Mouse (Mus musculus): ENCODE data around the gene Adck1.
"Not testable (repeated sequence)": the region's sequence is repeated elsewhere in the genome, so short reads cannot be mapped to it uniquely, and the experiment has no call there.

Gene Adck1

DNA sequence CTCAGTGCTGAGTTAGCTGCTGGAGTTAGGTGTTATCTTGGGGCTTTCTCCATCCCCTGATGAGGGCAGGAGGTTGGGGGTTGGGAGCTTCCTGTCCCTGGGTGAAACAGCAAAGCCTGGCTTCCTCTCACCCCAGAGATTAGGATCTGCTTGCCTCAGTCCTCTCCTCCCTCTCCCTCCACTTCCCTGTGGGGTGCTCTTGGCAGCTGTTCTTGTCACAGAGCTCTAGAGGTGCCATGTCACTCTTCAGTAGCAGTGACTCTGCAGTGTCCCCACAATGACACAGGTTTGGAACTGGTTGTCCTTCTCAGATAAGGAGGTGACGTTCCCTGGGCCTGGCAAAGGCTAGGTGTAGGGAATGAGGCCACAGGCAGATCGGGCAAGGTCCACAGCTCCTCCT, 68.4 kb downstream of the Adck1 start:
- no peak for DNase-seq

DNA sequence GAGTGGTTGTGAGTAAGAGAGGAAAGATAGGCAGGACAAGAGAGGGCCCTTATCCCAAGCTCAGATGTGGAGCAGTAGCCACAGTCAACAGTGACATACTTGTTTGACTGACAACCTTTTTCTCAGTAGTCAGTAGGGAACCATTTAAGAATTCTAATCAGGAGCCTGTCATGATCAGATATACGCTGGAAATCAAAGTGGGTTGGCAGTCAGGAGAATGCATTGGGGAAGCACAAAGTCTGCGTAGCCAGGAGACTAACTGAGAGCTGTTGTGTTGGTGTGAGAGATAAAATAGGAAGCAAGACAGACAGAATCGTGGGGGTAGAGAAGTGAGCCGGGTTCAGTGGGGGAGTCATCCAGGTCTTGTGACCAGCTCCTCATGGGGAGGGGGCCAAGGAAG, 71.9 kb downstream of the Adck1 start:
- DNase-seq = no peak

DNA sequence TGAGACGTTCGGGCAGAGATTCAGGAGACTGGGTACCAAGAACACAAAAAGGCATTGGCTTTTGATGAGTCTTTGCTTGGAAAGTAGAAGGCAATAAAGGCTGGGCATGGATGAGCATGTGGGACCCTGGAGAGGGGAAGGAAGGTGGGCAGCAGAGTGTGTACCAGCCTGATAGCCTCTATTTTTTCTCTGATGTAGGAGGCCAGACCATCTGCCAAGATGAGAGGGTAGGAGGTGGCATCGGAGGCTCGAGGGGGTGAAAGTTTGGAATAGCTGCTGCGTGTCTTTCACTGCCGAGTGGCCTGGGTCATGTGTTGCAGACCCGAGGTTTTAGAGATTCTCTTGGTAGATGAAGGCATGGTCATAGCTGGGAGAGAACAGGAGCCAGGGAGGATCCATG, 72.8 kb downstream of the Adck1 start:
- peak; percentile 61 for DNase-seq

DNA sequence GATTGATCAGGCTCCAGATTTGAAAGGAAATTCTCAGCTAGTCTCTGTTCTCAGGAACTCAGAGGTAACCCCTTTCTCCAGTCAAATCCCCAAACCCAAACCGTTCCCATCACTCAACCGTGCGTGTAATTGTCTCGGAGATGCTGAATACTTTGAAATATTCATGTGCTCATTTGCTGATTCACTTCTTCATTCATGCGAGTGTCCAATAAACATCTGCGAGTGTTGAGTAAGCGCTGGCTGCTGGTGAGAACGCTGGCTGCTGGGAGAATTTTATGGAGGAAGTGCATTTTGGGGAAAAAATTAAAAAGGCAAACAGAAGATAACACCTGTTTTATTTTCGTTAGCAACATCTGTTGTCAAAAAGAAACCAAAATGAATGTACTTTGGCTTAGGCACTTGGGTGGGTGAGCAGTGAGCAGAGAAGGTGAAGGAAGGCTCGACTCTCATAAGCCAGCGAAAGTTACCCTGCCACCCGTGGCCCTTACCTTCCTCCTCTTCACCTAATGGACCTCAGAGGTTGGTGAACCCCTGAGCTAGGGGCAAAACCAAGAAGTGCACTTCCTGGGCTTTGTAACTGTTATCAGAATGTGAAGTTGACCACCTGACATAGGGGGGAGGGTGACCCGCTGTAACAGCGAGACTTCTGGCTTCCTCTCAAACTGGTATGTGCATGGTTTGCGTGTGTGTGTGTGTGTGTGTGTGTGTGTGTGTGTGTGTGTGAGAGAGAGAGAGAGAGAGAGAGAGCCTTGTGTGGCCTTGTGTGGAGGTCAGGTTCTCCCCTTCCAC, 76.8 kb downstream of the Adck1 start:
- peak; percentile 44 for DNase-seq

DNA sequence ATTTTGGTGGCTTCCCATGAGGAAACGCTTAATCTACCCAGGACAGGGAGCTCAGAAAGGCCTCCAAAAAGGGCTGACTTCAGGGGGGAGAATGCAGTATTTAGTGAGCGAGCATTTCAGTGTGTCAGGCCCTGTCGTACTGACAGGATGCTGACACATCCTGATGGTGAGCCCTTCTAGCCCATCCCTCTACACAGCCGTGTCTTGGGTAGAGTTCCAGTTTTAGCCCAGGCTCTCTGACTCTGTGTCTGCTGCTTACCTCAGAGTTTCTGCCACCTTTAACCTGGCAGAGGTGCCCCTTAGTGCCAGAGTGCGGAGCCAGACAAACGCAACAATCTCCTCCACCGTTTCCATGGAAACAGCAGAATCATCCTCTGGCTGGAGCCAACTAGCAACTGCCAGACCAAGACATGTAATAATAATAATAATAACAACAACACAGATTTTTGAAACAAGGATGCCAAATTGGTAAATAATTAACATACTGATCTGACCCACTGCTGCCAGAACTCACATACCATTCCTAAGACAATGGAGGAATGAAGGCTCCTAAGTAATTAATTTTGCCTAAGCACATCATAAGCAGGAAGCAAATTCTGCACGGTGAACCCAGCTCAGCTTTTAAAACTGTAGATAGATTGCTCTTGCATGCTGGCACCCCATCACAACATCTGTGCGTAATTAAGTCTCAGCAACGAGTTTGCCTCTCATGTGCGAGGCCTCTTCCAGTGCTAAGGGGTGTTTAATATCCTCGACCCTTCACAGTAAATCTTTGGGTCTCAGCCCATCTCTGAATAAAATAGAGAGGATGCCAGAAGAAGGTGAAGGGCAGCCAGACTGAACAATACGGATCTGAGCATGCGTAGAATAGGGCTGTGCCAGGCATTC, 81.8 kb downstream of the Adck1 start:
- no peak for DNase-seq

DNA sequence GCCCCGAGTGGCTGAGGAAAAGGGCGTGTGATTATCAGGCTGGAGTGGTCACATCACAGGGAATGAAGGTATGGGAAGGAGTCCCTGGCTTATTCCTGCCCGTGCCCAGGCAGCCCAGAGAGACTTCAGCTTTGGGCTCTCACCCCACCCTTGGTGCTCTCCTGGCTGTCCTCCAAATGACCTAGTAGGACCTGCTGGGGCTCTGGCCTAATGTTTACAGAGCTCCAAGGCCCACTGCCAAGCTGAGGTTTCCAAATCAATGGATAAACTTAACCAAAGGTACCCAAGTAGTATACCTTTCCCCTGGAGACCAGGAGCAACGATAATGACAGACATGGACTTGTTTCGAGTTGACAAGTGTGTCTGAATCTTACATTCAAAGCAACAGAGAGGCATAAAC, 83.7 kb downstream of the Adck1 start:
- DNase-seq = no peak

DNA sequence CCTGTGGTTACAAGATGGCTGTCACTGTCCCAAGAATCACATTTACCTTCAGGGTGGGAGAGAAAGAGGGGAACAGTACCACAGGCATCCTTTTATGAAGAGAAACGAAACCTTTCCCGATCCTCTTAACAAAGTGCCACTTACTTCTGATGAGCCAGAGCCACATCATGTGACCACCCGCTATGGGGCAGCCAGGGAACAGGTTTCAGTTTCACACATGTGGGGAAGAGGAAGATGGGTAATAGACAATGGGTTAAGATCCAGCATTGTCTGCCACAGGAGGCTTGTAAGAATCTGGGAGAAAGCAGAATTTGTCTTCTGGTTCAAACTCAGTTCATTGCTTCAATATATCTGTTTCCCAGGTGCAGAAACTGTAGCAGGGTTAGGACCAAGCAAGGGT, 85.1 kb downstream of the Adck1 start:
- no peak for DNase-seq

DNA sequence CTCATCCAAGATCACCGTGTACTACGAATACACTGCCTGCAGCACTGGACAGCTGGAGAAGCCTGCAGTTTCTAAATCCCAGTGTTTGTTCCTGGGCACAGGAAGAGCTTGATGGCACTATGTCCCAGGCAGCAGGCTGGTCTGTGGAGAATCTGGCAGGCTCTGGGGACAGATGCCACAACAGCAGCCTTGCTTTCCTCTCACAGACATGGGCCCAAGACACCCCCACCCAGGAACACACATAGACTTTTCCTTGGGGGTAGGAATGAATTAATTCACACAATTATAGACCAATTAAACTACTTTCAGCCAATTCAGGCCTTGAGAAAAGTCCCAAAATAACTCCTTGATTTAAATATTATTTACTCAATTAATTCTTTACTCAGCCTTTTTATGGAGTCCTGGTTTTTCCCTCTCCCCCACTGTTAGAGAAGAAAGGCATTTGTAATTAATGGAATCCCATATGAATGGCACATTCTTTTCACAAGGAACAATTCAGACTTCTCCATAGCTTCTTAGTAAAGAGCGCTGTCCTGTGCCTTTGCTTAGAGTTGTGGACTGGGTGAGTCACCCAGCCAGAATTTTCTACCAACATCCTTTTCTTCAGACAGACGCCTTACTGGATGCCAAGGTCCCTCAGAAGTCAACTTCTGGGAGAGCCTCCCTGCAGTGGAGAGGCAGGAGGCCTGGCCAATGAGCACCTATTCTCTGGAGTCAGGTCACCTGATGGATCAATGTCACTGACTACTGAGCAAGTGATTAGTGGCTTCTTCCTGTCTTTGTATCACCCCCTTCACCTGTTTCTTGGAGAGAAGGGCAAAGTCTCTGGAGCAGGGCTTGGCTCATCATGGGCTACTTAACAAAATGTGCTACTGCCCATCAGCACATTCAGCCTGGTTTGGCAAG, 90.6 kb downstream of the Adck1 start:
- no peak for DNase-seq

DNA sequence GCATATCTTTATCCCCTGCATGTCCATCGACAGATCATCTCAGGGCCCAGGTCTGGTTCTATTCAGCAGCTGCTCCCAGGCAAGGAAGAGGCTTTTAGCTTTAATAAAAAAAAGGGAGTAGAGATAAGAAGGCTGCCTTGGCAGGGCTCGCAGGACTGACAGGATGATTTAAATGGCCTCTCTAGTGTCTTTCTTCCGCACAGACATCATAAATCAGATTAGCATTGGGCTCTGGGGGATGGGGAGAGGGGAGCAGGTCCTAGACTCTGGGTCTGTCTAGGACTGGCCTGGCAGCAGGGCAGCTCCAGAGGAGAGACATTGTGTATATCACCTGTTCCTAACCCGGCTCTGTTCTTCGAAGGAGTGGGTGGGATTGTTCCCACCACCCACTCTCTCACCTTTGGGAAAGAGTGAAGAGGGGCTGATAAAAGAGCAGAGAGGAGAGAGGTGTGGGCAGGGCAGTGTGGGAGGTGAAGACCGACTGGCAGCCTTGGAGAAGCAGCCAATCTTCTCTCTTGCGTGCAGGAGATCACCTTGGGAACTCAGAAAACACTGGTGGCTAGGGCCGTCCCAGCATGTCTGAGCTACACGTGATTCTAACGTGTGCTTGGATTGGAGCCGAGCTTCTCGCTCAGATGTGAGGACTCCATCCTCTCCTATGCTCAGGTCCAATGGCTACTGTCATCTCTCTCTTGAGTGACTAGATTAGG, 94.5 kb downstream of the Adck1 start:
- DNase-seq = peak; percentile 57

DNA sequence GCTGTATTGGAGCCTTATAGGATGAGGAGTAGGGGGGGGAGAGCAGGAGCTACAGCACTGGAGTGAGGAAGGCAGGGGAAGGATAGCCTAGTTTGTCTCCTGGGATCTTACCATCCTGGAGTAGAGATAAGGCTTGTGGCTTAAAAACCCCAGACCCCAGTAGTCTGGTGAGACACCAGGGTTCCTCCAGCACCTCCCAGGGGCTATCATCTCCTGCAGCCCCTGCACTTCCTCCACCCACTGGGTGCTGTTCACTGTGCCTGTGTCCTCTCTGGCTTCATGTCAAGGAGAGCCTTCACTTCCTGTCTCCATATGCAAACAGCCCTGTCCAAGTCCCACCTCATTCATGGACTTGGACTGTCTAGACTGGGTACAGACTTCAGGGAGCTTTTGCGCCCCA, 96.7 kb downstream of the Adck1 start:
- no peak for DNase-seq

DNA sequence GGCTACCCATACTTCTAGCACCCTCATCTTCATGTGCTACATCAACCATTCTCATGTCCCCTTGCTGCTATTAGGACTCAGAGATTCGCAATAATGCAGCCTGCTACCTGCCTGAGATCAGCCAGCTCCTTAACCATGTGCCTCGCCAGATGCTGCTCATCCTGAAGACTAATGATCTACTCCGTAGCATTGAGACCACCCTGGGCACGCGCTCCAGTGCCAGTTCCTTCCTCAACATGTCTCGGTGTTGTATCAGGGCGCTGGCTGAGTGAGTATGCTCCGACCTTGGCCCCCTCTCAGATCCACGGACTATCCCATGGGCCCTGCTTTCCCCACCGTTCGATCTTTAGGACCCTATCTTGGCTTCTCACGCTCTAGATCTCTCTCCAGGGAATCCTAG, 98.6 kb downstream of the Adck1 start:
- DNase-seq = no peak

DNA sequence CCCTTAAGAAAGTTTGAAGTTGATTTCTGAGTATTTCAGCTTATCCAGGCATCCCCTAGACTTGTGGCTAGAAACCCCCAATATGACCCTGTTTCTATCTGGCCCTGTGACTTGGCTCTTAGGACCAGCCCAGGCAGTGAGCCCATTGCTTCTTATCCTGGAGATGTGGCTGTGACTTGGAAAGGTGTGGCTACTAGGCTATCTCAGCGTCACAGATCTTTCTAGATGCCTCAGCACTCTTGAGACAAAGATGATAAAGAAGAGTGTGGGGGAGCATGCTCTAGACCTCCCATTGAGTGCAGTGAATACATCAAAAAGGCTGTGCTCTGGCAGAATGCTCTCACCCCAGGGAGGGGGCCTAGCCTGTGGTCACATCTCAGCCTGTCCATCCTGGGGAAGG, 99.1 kb downstream of the Adck1 start:
- no peak for DNase-seq

DNA sequence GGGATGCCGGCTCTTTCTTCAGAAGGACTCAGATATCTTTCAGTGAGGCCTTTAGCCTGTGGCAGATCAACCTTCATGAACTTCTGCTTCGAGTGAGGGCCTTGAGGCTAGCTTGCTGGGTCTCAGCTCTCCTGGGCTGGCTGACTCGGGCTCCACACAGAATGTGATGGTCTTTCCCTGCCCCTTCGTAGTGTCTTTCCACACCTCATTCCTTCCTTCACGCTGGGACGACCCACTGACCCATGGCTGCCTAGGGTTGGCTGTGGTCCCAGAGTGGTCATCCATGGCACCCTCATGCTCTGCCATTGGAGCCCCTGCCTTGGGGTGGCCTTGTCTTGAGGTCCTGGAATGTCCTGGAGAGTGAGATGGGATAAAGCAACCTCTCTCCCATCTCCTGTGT, 100.7 kb downstream of the Adck1 start:
- DNase-seq = no peak

DNA sequence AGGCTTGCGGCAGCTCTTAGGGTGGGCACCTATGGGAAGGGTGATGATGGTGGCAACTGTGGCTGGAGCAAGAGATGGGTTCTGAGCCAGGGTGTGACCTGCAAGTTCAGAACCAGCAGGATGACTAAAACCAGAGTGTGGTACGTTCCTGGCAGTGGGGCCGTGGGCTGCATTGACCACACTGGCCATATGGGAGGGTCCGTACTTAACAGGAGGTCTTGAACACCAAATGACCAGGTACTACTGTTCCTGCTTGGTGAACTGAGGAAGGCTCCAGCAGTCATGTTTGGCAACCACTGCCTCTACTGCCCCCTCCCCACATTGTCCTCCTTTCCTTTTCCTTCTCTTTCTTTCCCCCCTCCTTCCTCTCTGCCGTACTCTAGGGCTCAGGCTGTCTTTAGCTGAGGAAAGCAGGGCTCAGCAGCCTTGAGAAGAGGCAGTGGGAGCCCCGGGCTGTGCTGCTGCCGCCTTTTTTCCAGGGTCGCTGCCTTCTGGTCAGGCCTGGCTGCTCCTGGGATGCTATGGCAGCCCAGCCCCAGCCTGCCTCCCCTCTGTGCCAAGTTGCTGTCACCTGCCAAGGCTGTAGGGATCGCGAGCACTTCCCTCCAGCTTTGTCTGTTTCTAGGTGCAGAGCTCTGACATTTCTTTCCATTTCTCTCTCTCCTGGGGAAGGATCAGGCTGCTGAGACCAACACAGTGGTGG, 103.4 kb downstream of the Adck1 start:
- DNase-seq = no peak

DNA sequence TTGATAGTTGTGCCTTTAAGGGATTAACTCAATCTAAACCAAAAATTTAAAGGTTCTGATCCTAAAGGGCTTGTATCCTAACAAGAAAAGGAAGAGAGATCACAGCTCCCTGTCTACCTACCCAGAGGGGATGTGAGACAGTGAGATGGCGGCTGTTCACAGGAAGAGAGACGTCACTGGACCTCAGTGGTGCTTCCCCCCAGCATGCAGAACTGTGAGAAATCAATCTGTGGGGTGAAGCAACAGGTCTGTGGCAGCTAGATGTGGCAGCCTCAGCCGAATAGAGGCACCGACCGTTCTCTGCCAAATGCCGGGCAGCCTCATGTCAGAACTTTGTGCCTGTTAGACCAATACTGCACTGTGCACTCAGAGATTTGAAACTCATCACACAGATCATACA, 106.4 kb downstream of the Adck1 start:
- DNase-seq = no peak

DNA sequence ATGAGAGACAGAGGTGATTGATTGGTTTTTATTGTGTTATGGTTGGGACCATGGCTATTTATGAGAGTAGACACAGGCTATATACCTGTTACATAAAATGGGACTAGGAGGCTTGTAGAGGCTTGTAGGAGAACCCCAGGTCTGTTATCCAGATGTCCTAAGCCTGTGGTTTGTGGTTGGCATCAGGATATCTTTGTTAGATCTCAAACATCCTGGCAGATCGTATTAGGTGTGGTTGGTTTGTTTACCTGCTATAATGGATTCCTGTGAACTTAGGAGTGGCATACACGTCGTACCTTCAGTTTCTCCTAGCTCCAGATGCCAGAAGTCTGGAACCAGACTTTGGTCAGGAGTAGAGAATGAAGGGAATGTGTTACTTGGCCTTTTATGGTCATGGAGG, 106.9 kb downstream of the Adck1 start:
- DNase-seq = no peak

DNA sequence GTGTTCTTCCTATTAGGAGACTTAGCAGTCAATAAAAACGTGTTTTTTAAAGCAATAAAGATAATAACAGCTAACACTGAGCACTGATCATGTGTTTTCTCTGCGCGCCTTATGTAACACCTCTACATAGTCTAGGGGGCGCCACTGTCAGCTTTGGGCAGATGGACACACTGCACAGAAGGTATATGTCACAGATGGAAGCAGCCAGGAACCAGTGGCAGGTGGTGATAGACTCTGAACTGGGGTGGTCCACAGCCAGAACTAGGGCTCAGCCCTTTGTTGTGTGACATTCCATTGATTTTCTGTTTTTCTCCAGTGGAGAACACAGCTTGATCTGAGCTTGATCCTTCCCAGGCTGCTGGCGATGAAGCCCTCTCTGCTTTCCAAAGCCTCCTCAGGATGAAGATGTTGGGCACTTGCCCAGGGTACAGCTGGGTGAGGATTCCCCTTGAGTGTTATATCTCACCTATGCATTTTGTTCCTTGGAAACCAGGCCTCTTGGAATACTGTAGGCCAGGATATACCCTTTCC, 107.6 kb downstream of the Adck1 start:
- no peak for DNase-seq

DNA sequence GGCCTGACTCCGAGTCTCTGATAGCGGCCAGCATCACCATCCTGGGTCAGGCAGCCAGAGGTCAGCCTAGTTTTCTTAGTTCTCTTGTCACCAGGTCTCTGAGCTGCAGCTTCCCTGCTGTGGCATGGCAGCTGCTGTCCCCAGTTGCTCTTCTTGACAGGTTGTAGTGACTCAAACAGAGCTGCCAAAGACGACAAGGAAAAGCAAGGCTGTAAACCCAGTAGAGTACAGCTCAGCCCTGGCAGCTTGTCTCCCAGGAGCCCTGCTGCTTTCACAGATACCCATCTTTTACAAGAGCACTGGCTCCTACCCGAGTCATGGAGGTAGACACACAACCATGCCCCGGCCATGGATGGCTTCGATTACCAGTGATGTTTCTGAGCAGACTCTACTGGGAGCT, 108.3 kb downstream of the Adck1 start:
- no peak for DNase-seq

DNA sequence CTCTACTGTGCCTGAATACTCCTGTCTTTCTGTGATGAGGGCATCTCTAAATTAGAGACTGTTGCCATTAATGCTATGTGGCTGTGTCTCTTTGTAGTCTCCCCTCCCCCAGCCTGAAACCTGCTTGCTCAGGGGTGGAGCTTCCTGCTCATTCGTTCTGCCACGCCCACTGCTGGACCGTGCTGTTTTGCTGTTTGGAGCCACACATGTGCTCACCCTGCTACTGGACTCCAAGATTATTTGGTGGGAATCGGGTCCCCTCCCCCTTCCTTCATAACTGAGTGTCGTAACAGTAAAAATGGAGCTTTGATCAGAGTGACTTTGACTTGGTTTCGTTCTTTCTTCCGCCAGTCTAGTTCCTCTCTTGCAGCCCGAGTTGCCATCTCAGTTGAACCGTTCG, 111.5 kb downstream of the Adck1 start:
- DNase-seq = not testable (repeated sequence)

DNA sequence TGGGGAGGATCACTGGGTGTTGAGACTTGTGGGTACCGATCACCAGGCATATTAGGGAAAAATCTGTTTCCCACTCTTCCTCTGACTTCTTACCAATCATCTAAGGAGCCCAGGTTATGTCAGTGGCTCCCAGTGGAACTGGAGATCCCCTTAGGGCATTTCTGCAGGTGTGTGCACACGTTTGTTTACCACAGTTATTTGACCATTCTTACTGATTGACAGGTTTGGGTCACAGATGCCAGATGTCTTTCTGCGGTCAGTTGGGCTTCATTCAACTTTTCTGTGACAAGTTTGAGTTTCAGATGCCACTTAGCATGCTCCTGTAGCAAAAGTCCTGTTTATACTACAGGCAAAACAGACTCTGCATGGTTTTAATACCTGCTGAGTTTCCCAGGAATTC, 112.5 kb downstream of the Adck1 start:
- DNase-seq = no peak

DNA sequence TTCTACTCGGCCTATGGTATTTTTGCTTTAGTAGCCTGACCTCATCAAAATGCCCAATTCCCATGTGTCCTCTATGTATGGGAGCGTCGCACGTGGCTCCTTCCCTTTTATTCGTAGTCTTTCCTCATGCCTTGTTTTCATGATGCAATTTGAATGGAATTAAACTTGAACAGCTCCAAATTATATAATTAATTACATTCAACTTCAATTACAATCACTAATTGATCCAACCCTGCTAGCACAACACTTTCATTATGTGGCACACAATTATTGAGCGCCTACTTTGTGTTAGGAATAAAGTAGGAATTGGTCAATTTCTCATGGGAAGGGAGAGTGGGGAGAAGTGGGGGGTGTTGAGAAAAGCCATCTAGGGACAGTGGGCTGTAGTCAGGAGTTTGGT, 113.4 kb downstream of the Adck1 start:
- no peak for DNase-seq

DNA sequence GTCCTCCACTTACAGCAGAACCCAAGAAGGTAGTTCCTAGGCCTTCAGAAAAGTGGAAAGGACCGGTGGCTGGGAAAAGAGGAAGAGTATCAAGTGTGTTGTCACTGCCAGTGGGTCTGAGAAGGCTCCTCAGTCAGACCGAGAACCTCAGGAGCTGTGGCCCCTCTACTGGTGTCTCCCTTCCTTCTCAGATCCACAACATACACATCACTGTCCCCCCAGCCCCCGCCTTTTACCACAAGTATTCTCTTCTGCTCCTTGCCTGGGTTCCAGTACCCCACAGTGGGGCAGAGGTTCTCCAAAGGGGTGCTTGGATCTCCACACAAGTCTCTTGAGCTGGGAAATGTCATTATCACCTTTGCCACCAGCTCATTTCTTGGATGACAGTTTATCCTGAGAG, 115.5 kb downstream of the Adck1 start:
- DNase-seq = no peak

All from right cerebral cortex, adult 18-20 months (tissue).